ENCODE assay signal across 23 mouse cellular contexts in the genomic region with DNA sequence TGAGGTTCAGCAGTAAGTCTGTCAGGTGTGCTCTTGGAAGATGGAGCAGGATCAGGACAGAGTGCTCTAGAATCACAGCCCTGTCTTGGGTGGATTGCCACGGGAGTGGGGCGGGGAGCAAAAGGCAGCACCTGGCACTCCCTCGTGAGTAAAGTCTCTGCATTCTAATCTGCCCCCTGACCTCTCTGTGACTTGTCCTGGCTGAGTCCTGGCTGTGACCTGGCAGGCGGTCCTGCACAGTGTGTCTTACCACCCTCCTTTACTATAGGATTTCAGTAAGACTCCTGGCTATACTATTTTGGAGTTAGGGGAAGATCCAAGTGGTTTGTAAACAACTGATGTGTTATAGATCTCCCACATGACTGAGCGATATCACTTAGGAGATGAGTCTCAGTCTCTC.
"Had no signal": no experiment of that assay in that cellular context is flagged by ENCODE, and none has a peak within 500 bp of the region (broad histone marks: within the 10 kb centered on the region; RNA-seq: fewer than 3 reads in every experiment).

No protein-coding gene starts in this region.

- H3K27me3 ChIP-seq: heart, embryonic 15.5 days; hindbrain, embryonic 13.5 days; hindbrain, embryonic 15.5 days; kidney, embryonic 15.5 days had no signal

- H3K27ac ChIP-seq: heart, embryonic 13.5 days; heart, embryonic 15.5 days; hindbrain, embryonic 13.5 days; hindbrain, embryonic 15.5 days; hindbrain, postnatal 0 days; kidney, embryonic 15.5 days; kidney, postnatal 0 days; limb, embryonic 13.5 days; limb, embryonic 15.5 days; liver, embryonic 12.5 days; liver, embryonic 14.5 days had no signal

- H3K36me3 ChIP-seq: heart, embryonic 13.5 days; heart, embryonic 15.5 days; hindbrain, embryonic 13.5 days; hindbrain, embryonic 15.5 days; kidney, embryonic 15.5 days; limb, embryonic 13.5 days; limb, embryonic 15.5 days; liver, embryonic 12.5 days had no signal

- H3K9me3 ChIP-seq: heart, embryonic 13.5 days; heart, embryonic 15.5 days; hindbrain, embryonic 13.5 days; hindbrain, embryonic 15.5 days; kidney, embryonic 15.5 days; limb, embryonic 13.5 days; limb, embryonic 15.5 days; liver, embryonic 12.5 days had no signal

- DNase-seq: gastrocnemius, postnatal 36 days; heart, adult 18-20 months; heart, postnatal 14 days; heart, postnatal 36 days; kidney, adult 11 months; kidney, adult 2 months; kidney, adult 9 months; kidney, postnatal 14 days; kidney, postnatal 36 days; layer of hippocampus, adult 9-11 months; layer of hippocampus, postnatal 36 days; left cerebral cortex, postnatal 4 days had no signal

- H3K4me3 ChIP-seq: heart, embryonic 13.5 days; heart, embryonic 15.5 days; hindbrain, embryonic 13.5 days; hindbrain, embryonic 15.5 days; kidney, embryonic 15.5 days; limb, embryonic 13.5 days; limb, embryonic 15.5 days; liver, embryonic 12.5 days had no signal
